Mouse (Mus musculus) c-Kit-positive CD71-positive TER-119-negative erythroid progenitor cells, embryonic 14.5 days (primary cell): ENCODE measurements around the gene Camk1g.
A peak's percentile ranks its signal among the peaks of the same experiment; 100 is the strongest.

Experiments used
- DNase-seq: peaks from one replicate; pipeline ENCODE4 v3.0.0-alpha.2; 2013; ENCODE audit warnings: low read depth

Gene Camk1g

GRCm38 (mm10) chr1:193370096-193370495 lies at the start of gene Camk1g:
Gene Camk1g, minus strand, starts transcription at chr1:193370298.
- DNase-seq, result no peak

- no peak for DNase-seq
Observed at GRCm38 (mm10) chr1:193419168-193419567, 49.1 kb upstream of the Camk1g start.

GRCm38 (mm10) chr1:193418656-193419055 lies 48.6 kb upstream of the Camk1g start:
- DNase-seq, result no peak

- DNase-seq, result no peak
Observed at GRCm38 (mm10) chr1:193414067-193414466, 44.0 kb upstream of the Camk1g start.

GRCm38 (mm10) chr1:193413368-193414000 lies 43.4 kb upstream of the Camk1g start:
- DNase-seq, result no peak

GRCm38 (mm10) chr1:193407487-193407886 lies 37.4 kb upstream of the Camk1g start:
- DNase-seq, result no peak

- DNase-seq, result no peak
Observed at GRCm38 (mm10) chr1:193406059-193406642, 36.1 kb upstream of the Camk1g start.

- DNase-seq, result no peak
Observed at GRCm38 (mm10) chr1:193401695-193402094, 31.6 kb upstream of the Camk1g start.

GRCm38 (mm10) chr1:193400348-193400747 lies 30.2 kb upstream of the Camk1g start:
- DNase-seq, result no peak

GRCm38 (mm10) chr1:193398728-193399437 lies 28.8 kb upstream of the Camk1g start:
- no peak for DNase-seq

- DNase-seq, result no peak
Observed at GRCm38 (mm10) chr1:193397109-193397508, 27.0 kb upstream of the Camk1g start.

- no peak for DNase-seq
Observed at GRCm38 (mm10) chr1:193392266-193392665, 22.2 kb upstream of the Camk1g start.

GRCm38 (mm10) chr1:193390004-193390403 lies 19.9 kb upstream of the Camk1g start:
- no peak for DNase-seq

- DNase-seq, result no peak
Observed at GRCm38 (mm10) chr1:193389505-193389904, 19.4 kb upstream of the Camk1g start.

- DNase-seq, result no peak
Observed at GRCm38 (mm10) chr1:193387241-193387640, 17.1 kb upstream of the Camk1g start.

- DNase-seq, result peak; percentile 7
Observed at GRCm38 (mm10) chr1:193386136-193386535, 16.0 kb upstream of the Camk1g start.

- DNase-seq, result peak; percentile 3
Observed at GRCm38 (mm10) chr1:193382841-193383462, 12.9 kb upstream of the Camk1g start.

GRCm38 (mm10) chr1:193382435-193382834 lies 12.3 kb upstream of the Camk1g start:
- no peak for DNase-seq

- DNase-seq, result no peak
Observed at GRCm38 (mm10) chr1:193381597-193382404, 11.7 kb upstream of the Camk1g start.

- DNase-seq, result no peak
Observed at GRCm38 (mm10) chr1:193380877-193381276, 10.8 kb upstream of the Camk1g start.

- no peak for DNase-seq
Observed at GRCm38 (mm10) chr1:193379634-193380033, 9.5 kb upstream of the Camk1g start.
